Mouse (Mus musculus) subcutaneous adipose tissue, adult 2 months (tissue): ENCODE measurements around the gene Fcna. TPM values are rescaled to one million over a fixed set of nuclear protein-coding genes. Genes with fewer than 3 reads are reported as not detected.

Experiments
- polyA plus RNA-seq: library from polyadenylated mRNA; depleted of rRNA; stranded (reverse); fragments of >200 nt; gene quantifications from 2 replicates; pipeline ENCODE4 v1.2.3, GENCODE M21; 2012; ENCODE audit warnings: low replicate concordance; rRNA removed

Fcna gene
- 16.8 and 21.3 TPM in 2 replicates for polyA plus RNA-seq

GRCm38 (mm10) chr2:25627811-25628210, at the start of gene Fcna:
Gene Fcna, minus strand, starts transcription at chr2:25628030.

DNA sequence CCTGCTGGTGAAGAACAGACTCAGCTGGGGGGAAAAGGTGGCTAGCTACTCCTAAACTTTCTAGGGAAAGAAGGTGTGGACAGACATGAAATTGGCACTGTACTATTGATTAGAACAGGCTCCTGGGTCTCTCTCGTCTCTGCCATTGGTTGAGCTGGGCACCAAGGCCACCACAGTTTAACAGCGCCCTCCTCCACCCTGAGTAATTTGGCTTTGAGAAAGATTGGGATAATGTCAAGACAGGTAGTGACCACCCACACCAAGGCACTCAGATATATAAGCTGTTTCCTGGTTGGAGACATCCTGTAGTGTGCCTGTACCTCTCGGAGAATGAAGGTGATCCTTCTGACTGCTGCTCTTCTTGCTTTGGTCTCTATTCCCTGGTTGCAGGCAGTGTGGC, 48.7 kb upstream of the Fcna start, which contains the start of gene Lcn6:
Lcn6 (plus strand) TSS at position 301 of the 400 bp plus-strand sequence.

DNA sequence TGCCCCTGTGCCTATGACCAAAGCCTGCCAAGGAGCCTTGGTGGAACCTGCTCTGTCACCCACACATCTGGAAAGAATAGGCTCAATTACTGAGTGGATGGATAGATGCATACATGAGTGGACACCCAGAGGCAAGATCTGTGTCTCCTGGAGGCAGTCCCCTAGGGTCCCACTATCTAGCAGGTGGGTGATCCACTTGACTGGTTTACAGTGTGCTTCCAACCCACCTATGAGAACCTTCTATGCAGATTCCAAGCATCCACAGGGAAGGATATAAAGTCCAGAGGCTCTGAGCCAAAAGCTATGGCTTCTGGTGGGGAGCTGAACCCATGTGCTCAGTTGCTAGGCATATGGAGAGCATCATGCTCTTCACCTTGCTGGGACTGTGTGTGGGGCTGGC, 29.8 kb upstream of the Fcna start, which contains the start of gene Lcn5:
Lcn5 (plus strand) TSS at position 301 of the 400 bp plus-strand sequence.

DNA sequence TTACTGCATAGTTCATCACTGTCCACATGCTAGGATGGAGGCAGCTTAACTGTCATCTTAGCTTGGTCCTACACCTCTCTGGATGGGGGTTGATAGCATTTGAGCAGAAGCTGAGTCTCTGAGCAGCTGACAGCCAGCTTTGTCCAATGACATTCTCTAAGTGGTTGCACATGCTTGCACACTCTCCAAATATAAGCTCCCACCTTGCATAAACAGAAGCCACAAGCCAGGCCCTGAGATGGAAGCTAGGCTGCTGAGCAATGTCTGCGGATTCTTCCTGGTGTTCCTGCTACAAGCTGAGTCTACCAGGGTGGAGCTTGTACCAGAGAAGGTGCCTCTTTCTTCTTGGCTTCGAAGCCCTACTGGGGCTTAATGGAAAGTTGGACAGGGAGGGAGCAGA, 25.1 kb upstream of the Fcna start, which contains the start of gene Lcn8:
Lcn8 (plus strand) TSS at position 219 of the 400 bp plus-strand sequence.

DNA sequence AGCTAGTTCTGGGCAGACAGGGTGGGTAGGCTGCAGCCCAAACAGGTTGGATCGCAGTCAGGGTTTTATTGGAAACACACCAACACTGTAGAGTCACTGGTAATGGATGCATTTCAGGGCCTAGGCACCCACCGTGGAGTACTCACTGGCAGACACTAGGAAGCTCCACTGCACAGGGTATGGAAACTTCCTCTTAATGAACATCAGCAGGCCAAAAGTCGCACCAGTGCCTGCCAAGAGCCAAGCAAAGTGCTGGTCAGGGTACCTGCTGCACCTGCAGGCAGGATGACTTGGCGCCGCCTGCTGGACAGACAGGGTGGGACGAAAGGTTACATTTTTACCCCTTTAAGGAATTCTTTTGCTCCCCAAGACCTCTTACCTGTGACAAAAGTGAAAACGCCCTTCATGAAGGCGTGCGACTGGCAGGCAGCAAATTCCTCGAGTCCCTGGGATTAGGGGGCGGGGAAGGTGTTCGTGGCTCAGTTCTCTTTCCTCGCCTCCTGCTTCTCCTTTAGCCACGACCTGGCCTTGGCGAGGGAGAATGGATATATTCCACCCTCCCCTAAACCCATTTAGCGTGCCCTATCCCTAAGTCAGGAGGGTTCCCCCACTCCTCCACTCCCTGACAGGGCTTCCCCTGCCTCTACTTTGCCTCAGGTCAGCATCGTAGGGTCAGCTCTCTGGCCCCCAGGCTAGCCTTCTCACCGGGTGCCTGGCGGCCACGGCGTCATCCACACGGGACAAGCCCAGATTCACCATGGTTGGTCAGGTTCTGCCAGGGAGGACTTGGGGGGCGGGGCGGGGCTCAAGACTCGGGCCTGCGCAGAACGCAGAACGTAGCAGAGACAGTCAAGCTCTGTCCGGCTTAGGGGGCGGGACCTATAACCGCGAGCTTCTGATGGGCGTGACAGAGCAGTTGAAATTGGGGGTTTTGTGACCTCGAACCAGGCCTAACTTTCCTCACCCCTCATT, 6.3 kb downstream of the Fcna start, which contains the start of gene Tmem141:
Tmem141 (minus strand) TSS at position 777 of the 972 bp plus-strand sequence.

DNA sequence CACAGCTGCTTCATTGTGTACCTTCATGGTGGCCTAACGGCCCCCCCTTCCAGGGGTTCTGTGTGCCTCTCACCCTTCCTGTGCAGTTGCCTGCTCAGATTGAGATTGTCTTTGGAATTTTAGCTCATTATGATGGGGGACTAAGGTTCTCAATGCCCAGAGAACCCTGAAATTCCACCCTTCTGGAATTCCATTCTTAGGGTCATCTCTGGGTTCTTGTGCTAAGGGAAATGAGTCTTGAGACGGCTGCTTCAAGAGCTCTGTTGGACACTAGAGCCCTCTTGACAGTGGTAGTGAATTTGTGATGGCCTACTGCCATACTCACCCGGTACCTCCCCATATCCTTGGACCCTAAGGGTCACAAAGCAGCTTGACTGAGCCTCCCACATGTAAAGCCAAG, 10.3 kb downstream of the Fcna start, which contains the start of gene Ccdc183:
Ccdc183 (minus strand) TSS at position 101 of the 400 bp plus-strand sequence.

DNA sequence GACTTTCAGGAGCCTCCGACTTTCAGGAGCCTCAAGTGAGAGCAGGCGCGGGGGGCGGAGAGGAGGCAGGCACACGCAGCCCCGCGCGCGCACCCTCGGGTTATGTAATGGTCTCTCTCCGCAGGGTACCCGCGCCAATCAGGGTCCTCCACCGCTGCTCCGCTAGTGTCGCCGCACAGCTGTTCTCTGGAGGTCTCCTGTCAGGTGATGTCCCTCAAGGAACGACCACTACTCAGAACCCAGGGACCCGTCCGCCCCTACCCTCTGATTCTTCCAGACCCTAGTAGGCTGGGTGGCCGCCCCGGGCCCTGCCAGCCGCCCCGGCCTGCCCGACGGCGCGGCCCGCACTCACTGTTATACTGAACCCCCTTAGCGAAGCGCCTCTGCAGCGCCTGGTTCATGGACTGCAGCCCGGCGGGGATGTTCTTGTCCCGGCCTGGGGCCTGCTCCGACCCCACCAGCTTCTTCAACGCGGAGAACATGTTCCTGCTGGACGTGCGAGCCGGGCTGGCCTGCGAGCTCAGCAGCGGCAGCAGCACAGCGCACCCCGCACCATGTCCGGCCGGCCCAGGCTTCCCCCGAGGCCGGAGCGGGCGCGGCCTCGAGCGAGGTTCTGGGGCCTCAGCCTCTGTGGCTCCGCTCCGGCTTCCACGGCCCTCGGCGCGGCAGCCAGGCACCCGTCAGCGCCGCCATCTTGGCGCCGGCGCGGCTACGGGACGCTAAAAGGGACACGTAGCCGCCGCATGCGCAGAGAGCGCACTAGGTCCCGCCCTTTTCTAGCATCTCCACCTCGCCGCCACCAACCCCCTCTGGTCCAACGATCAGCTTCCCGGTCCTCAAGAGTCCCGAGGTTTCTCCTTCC, 19.8 kb downstream of the Fcna start, which contains the start of gene Rabl6:
Rabl6 (minus strand) TSS at position 761 of the 862 bp plus-strand sequence.

DNA sequence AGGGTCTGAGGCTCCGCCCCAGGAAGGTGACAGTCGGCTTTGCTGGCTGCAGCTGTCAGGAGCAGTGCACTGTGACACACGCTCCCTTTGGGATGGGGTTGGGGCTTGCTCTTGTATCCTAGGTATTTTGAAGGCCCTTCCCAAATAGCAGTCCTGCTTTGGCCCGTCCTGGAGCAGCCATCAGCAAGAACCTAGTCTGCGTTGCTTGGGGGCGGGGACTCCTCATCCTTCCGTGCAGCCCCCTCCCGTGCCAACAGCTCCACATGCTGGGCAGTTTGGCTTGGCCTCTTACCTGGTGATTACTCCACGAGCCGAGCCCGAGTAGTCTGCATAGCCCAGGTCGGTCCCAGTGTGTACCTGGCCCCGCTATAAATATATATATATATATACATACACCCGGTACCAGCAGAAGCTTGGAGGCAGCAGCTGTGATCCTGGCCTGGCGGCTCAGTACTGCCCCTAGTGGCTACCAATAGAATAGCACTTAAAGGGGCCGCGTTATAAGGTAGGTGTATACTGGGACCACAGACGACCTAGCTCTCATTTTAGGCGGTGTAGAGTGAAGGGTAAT, 46.5 kb downstream of the Fcna start, which contains the start of gene Ajm1:
Ajm1 (minus strand) TSS at position 464 of the 571 bp plus-strand sequence.

Other genes starting within 250 kb of the Fcna start
- gene Entpd2, start 232.2 kb downstream of the Fcna start, polyA plus RNA-seq = 78.1 and 108 TPM in 2 replicates
- gene Npdc1, start 228.7 kb downstream of the Fcna start, polyA plus RNA-seq = 272 and 300 TPM in 2 replicates
- 0.62 and 0.96 TPM in 2 replicates for gene Fut7, start 204.8 kb downstream of the Fcna start, polyA plus RNA-seq
- 41.7 and 62.8 TPM in 2 replicates for gene Abca2, start 199.3 kb downstream of the Fcna start, polyA plus RNA-seq
- 1.8 and 3.2 TPM in 2 replicates for gene Clic3, start 171.2 kb downstream of the Fcna start, polyA plus RNA-seq
- 79.2 and 84.7 TPM in 2 replicates for gene Paxx, start 166.9 kb downstream of the Fcna start, polyA plus RNA-seq
- gene Ptgds, start 158.0 kb downstream of the Fcna start, polyA plus RNA-seq = 1.2 and 6.5 TPM in 2 replicates
- 0.33 TPM in 1 of 2 replicates, not detected in the other for gene Lcn12, start 134.1 kb downstream of the Fcna start, polyA plus RNA-seq
- gene Fbxw5, start 127.3 kb downstream of the Fcna start, polyA plus RNA-seq = 27.6 and 47.3 TPM in 2 replicates
- 5.9 and 7.9 TPM in 2 replicates for gene C8g, start 126.3 kb downstream of the Fcna start, polyA plus RNA-seq
- 13.9 and 22.5 TPM in 2 replicates for gene Traf2, start 81.1 kb downstream of the Fcna start, polyA plus RNA-seq
- gene Edf1, start 70.2 kb downstream of the Fcna start, polyA plus RNA-seq = 127 and 142 TPM in 2 replicates
- gene Mamdc4, start 53.2 kb downstream of the Fcna start, polyA plus RNA-seq = 1.8 and 5.5 TPM in 2 replicates
- 48.6 and 87.4 TPM in 2 replicates for gene Phpt1, start 52.8 kb downstream of the Fcna start, polyA plus RNA-seq
- 0.37 and 2.6 TPM in 2 replicates for gene Ajm1, start 46.3 kb downstream of the Fcna start, polyA plus RNA-seq
- 52.3 and 88.3 TPM in 2 replicates for gene Rabl6, start 19.5 kb downstream of the Fcna start, polyA plus RNA-seq
- gene Ccdc183, start 10.4 kb downstream of the Fcna start, polyA plus RNA-seq = not detected in 2 replicates
- 31.8 and 53.1 TPM in 2 replicates for gene Tmem141, start 6.0 kb downstream of the Fcna start, polyA plus RNA-seq
- 0.64 and 5.5 TPM in 2 replicates for gene Lcn8, start 25.1 kb upstream of the Fcna start, polyA plus RNA-seq
- gene Lcn5, start 29.9 kb upstream of the Fcna start, polyA plus RNA-seq = 0.52 and 3.7 TPM in 2 replicates
- 0.78 TPM in 1 of 2 replicates, not detected in the other for gene Lcn6, start 48.8 kb upstream of the Fcna start, polyA plus RNA-seq
- 0.24 and 0.62 TPM in 2 replicates for gene Lcn10, start 54.7 kb upstream of the Fcna start, polyA plus RNA-seq
- gene Obp2a, start 72.0 kb upstream of the Fcna start, polyA plus RNA-seq = not detected in 2 replicates
- 48.0 and 66.2 TPM in 2 replicates for gene Bmyc, start 78.7 kb upstream of the Fcna start, polyA plus RNA-seq
- gene Obp2b, start 109.0 kb upstream of the Fcna start, polyA plus RNA-seq = not detected in 2 replicates
- gene Lcn3, start 137.5 kb upstream of the Fcna start, polyA plus RNA-seq = not detected in 2 replicates
- gene Lcn11, start 149.0 kb upstream of the Fcna start, polyA plus RNA-seq = not detected in 2 replicates
- not detected in 2 replicates for gene Gm13539, start 154.2 kb upstream of the Fcna start, polyA plus RNA-seq
- not detected in 2 replicates for gene Glt6d1, start 187.8 kb upstream of the Fcna start, polyA plus RNA-seq
- 0.44 and 2.1 TPM in 2 replicates for gene Lcn9, start 195.1 kb upstream of the Fcna start, polyA plus RNA-seq
- not detected in 2 replicates for gene Sohlh1, start 219.2 kb upstream of the Fcna start, polyA plus RNA-seq
- gene Kcnt1, start 235.7 kb upstream of the Fcna start, polyA plus RNA-seq = 1.5 and 1.7 TPM in 2 replicates